Mouse (Mus musculus) urinary bladder, postnatal 0 days (tissue): ENCODE results near the gene Eif4a1. TPM values are rescaled to one million over a fixed set of nuclear protein-coding genes. Genes with fewer than 3 reads are reported as not detected.

Source experiments
- microRNA counts: library from miRNA; unstranded; fragments of <30 nt; microRNA quantifications from one replicate; lab custom pipeline; 2016
- microRNA-seq: library from miRNA; unstranded; fragments of <30 nt; microRNA quantifications from one replicate; pipeline ENCODE4, GENCODE M21; 2016
- polyA plus RNA-seq: library from polyadenylated mRNA; unstranded; fragments of >200 nt; fragmentation: Nextera tagmentation; extraction: Ambion mirVana; gene quantifications from 2 replicates; pipeline ENCODE4 v1.2.1, GENCODE M21; 2015

Gene Eif4a1
- polyA plus RNA-seq: 378 and 433 TPM in 2 replicates

DNA sequence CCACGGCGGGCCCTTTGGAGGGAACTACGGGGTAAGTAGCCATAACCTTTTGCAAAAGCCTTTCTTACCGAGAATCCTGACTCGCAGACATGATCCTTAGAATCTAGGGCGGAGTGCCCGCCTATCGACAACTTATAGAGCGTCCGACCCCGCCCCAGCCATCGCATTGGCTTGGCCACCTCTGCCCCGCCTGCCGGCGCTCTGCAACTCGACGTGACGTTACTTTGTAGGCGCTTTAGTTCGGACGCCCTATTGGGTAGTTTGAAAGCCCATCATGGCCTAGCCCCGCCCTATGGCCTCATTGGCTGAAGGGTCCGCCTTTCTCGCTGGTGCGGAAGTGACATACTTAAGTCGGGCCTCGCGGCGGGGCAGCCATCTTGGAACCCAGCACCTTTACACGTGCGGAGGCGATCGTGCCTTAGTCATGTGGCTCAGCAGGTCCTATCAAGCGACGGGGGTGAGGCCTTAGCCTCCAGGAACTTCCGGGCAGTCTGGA lies at the start of gene Eif4a1:
Gene Eif4a1 (minus strand): TSS at position 213 of the 496 bp plus-strand sequence.

DNA sequence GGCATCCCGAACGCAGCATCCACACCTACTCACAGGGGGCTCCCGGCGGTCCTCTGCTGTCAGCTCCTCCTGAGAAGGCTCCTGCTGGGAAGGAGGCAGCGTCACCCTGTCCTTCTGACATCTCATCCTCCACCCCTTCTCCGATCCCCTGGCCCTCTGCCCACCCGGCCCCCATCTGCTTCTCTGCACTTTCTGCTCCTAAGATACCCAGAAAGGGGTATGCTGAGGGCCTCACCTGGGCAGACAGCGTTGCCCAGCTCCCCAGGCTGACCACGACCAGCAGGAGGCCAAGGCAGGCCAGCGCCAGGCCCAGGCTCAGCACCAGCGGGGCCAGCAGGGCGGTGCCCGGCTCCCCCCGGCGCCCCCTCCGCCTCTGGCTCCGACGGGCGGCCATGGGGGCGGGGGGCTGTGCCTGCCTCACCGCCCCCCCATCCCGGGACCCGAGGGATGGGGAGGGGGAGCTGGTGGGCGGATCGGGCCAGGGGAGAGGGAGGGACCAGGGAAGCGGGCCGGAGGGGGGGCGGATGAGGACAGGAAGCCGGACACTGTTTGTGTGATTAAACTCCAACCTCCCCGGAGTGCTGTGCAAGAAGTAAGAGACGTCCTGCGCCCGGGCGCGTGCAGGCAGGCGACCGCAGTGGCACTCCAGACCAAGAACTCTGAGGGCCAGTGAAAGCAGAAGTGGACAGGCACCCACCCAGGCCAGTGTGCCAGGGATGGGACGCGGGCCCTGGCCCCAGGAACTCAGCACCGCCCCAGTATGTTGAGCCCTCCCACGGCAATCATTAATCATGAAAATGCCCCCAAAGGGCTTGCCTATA lies 23.3 kb upstream of the Eif4a1 start, which contains the start of the genes Tnfsf12 and Tnfsfm13:
Gene Tnfsf12 (minus strand): TSS at position 489 of the 821 bp plus-strand sequence.
Gene Tnfsfm13 (minus strand): TSS at position 738 of the 821 bp plus-strand sequence.

DNA sequence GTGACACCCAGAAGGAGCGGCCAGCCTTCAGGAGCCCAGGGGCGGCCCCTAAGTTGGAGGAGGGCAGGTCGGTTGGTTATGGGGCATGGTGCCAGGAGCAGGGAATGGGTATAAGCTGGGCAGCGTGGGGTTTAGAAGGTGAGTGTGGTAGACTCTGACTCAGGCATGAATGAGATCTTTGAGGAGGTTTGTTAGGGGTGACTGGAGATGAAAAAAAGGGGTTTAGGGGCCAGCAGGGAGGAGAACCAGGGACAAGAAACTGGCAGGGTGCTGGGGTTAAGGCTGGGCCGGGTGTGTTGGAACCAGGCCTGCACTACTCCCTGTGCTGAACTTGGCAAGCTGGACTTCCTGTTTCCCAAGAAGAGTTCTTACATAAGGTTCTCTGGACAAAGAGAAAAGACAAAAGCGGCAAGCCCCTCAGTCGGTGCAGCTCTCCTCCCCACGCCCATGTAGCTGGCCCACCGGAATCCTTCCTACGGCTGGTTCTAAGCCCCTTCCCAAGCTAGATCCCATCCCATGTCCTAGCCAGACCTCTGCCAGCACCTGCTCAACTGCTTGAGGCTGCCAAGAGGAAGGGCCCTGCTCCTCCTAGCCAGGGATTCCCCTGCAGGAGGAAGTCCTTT lies 13.4 kb upstream of the Eif4a1 start, which contains the start of gene Tnfsf13:
Gene Tnfsf13 (minus strand): TSS at position 259 of the 623 bp plus-strand sequence.

DNA sequence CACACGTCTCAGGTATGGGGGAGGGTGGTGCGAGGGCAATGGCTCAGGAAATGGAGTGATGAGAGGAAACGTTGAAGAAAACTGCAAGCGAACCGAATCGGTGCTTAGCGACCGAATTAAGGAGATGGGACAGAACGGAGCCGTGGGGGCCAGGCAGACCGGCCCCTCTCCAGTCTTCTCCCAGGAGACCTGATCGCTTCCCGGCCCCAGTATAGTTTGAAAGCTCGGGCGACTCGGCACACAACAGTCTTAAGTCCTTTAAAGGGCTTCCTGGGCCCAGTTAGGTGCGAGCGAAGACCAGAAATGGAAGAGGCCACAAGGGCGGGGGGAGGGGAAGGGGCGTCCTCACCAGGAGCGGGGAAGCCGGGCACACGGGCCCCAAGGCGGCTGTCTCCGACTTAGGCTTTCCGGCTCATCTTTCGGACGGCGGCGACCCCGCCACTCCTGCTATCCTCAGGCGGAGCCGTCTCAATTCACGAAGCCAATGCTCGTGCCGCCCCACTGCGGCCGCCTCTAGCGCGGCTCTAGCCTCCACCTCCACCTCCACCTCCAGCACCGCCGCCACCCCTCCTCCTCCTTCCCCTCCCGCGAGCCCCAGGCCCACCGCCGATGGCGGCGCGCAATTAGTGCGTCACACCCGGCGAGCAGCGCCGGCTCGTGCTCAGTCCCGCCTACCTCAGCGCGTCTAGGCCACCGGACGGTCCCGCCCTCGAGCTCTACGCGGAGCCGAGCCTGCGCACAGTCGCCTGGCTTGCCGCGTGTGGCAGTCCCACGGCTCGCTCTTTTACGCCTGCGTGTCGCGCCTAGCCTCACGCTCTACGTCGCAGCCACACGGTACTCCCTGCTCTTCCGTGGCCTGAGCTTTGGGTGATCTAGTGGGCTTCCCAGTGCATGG lies 9.3 kb upstream of the Eif4a1 start, which contains the start of gene Senp3:
Gene Senp3 (minus strand): TSS at position 771 of the 895 bp plus-strand sequence.

DNA sequence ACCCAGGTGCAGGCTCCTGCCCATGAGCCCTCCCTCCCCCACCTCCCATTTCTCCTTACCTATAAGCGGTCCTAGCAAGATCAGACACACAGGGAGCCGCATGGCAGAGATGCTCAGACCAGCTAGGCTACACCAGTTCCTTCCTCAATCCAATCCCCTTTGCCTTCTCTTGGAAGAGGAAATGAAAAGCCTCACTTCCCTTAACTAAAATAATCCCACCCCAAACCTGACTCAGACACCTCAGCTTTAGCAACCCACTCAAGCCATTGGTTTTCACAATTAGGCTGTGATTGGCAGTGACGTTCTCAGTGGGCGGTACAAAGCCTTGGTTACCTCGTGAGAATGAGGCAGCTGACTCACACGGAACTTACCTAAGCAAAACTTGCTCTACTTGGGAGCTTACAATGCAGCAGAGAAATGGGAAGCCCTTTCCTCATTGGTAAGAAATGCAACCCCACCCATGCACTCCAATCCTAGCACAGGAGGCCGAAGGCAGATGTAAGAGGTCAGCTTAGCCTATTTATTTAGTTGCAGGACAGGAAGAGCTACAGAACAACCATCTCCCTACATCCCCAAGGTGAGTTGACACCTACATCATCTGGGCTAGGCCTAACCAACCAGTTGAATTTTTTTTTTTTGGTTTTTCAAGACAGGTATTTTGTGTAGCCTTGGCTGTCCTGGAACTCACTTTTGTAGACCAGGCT lies 6.1 kb downstream of the Eif4a1 start, which contains the start of gene Cd68:
Gene Cd68 (minus strand): TSS at position 193 of the 704 bp plus-strand sequence.

DNA sequence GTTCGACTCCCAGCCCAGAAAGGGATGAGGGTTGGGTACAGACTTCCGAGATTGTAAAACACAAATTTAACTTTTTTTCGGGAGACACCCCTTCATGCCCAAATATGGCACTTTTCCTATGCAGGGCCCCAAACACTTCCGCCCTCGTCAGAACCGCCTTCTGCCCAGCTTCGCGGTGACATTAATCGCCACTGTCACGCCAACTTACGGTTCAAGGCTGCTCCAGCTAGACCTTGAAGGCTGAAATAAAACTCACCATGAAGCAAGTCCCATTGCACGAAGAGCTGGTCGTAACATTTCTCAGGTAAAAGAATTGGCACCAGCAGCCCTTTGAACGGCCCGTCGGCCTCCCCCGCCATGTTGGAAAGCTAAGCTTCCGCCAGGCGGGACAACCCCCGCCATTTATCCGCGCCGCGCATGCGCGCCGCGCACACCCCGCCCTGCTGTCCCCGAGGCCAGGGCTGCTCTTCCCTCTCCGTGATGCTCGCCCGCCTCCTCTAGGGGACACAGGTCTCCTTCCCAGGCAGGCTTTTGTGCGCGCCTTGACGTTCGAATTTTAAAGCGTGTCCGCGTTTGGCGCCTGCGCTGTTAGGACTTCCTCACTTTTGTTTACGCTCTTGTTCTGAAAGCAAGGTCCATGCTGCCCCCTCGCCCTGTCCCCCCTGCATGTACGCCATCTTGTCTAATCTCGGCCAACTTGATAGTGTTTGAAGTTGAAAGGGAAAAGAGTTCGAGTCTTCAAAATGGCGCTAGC lies 9.8 kb downstream of the Eif4a1 start, which contains the start of gene Mpdu1:
Gene Mpdu1 (minus strand): TSS at position 430 of the 754 bp plus-strand sequence.

DNA sequence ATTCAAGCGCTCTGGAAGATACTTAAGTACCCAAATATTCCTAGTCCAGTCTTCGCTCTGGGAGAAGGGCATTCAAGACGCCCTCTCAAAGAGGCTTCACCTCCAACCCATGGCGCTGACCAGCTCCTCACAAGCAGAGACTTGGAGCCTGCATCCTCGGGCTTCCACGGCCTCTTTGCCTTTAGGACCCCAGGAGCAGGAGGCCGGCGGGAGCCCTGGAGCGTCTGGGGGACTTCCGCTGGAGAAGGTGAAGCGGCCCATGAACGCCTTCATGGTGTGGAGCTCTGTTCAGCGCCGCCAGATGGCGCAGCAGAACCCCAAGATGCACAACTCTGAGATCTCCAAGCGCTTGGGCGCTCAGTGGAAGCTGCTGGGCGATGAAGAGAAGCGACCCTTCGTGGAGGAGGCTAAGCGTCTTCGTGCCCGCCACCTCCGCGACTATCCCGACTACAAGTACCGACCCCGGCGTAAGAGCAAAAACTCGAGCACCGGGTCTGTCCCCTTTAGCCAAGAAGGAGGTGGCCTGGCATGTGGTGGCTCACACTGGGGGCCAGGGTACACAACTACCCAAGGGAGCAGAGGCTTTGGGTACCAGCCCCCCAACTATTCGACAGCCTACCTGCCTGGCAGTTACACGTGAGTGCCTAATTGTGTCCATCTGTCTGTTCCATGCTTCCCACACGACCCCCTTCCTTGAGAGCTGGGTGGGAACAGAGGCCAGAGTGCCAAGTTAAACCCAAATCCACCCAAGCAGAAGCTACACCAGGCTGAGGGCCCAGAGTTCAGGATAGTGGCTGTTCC lies 16.8 kb downstream of the Eif4a1 start, which contains the start of gene Sox15:
Gene Sox15 (plus strand): TSS at position 51 of the 801 bp plus-strand sequence.

DNA sequence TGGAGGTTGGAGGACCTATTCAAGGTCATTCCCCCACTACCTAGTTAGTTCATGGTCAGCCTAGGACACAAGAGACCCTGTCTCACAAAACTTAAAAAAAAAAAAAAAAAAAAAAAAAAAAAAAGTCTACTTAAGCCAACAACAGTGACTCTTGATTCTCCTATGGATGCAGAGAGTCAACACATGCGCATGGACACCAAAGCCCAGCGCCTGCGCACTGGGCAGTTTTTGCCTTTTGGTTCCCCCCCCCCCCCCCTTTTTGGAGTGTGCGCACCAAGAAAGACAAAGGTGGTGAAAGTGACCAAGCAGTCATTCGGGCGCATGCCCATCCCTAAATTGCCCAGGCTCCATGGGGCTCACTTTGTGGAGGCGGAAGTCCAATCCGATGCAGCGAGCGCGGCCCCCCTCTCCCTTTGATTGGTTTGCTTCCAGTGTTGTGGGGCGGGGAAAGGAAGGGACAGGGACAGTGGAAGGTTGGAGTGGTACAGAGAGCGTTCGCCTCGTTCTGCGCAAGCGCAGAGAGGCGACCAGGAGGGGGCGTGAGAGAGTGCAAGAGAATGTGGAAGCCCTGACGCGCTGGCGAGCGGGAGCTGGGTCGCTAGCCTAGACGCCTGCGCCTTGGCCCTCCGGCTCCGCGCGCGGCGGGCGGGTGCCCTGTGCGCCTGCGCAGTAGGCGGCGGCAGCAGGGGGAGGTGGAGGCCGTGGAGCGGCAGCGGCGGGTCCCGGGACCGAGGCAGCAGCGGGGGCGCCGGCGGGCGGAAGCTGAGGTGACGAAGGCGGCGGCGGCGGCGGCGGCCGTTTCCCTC lies 39.7 kb downstream of the Eif4a1 start, which contains the start of gene Fxr2:
Gene Fxr2 (plus strand): TSS at position 707 of the 806 bp plus-strand sequence.

DNA sequence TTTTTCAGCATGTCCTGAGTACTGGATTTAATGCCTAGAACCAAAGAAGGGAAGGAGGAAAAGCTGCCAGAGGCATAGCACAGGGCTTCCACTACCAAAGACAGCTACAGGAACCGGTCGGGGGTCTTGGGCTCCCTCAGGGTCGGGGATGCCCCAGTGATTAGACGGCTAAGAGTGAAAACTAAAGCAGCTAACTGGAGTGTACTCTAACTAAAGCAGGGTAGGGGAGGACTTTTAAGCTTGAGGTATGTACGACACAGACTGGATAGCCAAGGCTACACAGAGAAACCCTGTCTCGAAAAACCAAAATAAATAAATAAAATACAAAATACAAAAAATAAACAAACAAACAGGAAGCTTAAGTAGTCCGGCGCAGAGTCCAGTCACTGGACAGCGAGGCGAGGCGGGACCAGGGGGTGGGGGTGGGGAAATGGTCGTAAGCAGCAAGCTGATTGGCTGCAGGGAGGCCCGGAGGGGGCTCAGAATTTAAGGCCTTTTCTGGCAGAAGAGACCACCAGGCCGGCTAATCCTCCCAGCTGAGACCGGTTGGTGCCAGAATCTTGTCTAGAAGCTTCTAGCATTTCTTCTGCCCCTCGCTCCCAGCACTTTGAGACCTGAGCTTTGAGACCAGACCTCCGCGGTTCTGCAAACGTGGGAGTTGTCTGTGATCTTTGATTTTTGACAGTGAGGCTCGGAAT lies 50.5 kb downstream of the Eif4a1 start, which contains the start of gene Sat2:
Gene Sat2 (plus strand): TSS at position 454 of the 698 bp plus-strand sequence.

DNA sequence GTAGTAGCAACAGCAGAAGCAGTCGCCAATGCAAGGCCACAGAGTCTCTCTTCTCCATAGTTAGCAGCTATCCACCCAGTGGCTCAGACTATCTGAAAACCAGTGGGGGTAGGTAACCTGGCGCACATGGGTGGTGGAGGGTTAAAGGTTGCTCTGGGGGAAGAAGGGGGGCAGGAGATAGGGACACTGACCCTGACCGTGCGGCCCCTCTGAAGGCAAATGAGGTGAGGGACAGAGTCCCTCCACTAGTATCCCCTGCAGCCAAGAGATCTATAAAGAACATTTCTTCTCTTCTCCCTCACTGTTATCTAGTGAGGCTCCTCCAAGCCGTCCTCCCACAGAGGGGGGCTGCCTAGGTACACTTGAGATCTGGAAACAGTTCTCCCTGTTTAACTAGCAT lies 54.4 kb downstream of the Eif4a1 start, which contains the start of gene Shbg:
Gene Shbg (minus strand): TSS at position 101 of the 400 bp plus-strand sequence.

MicroRNAs encoded within 50 kb of the gene (microRNA counts, 519-probe panel; counts per million panel counts)
- microRNA mmu-miR-1934 (lab: Ali Mortazavi, UCI): not detected
- microRNA mmu-miR-467f (lab: Ali Mortazavi, UCI): 3,529 counts per million, percentile 60 among the panel's probes with 10 or more counts

Small RNA genes lying within 50 kb of the gene (microRNA-seq; reads per million reads assigned to microRNA genes)
- gene Mir1934 (2.5 reads per million), gene Mir467f (not detected)

Other genes with a start within 250 kb of the Eif4a1 start
- 0.13 and 0.16 TPM in 2 replicates for gene Dnah2, start 123.3 kb downstream of the Eif4a1 start, polyA plus RNA-seq
- 3.4 and 3.7 TPM in 2 replicates for gene Efnb3, start 112.2 kb downstream of the Eif4a1 start, polyA plus RNA-seq
- 8.2 and 8.8 TPM in 2 replicates for gene Wrap53, start 92.2 kb downstream of the Eif4a1 start, polyA plus RNA-seq
- 44.4 and 46.3 TPM in 2 replicates for gene Trp53, start 92.1 kb downstream of the Eif4a1 start, polyA plus RNA-seq
- 13.2 and 14.4 TPM in 2 replicates for gene Atp1b2, start 66.5 kb downstream of the Eif4a1 start, polyA plus RNA-seq
- not detected in 2 replicates for gene Shbg, start 54.5 kb downstream of the Eif4a1 start, polyA plus RNA-seq
- gene Sat2, start 50.4 kb downstream of the Eif4a1 start, polyA plus RNA-seq: 19.2 and 22.9 TPM in 2 replicates
- 12.5 and 13.6 TPM in 2 replicates for gene Fxr2, start 39.4 kb downstream of the Eif4a1 start, polyA plus RNA-seq
- gene Sox15, start 17.1 kb downstream of the Eif4a1 start, polyA plus RNA-seq: 3.2 and 7.1 TPM in 2 replicates
- 33.5 and 41.2 TPM in 2 replicates for gene Mpdu1, start 9.8 kb downstream of the Eif4a1 start, polyA plus RNA-seq
- 27.9 and 48.1 TPM in 2 replicates for gene Cd68, start 6.3 kb downstream of the Eif4a1 start, polyA plus RNA-seq
- 46.3 and 49.8 TPM in 2 replicates for gene Senp3, start 9.7 kb upstream of the Eif4a1 start, polyA plus RNA-seq
- 0.47 and 0.62 TPM in 2 replicates for gene Tnfsf13, start 13.4 kb upstream of the Eif4a1 start, polyA plus RNA-seq
- 17.2 and 17.8 TPM in 2 replicates for gene Tnfsf12, start 23.4 kb upstream of the Eif4a1 start, polyA plus RNA-seq
- 4.7 and 5.4 TPM in 2 replicates for gene Tnfsfm13, start 23.7 kb upstream of the Eif4a1 start, polyA plus RNA-seq
- gene Polr2a, start 86.2 kb upstream of the Eif4a1 start, polyA plus RNA-seq: 9.3 and 10.3 TPM in 2 replicates
- not detected in 2 replicates for gene Slc35g3, start 89.5 kb upstream of the Eif4a1 start, polyA plus RNA-seq
- gene Zbtb4, start 93.5 kb upstream of the Eif4a1 start, polyA plus RNA-seq: 3.9 and 4.3 TPM in 2 replicates
- 5.9 and 6.9 TPM in 2 replicates for gene Chrnb1, start 123.5 kb upstream of the Eif4a1 start, polyA plus RNA-seq
- 0.78 and 0.86 TPM in 2 replicates for gene Fgf11, start 129.4 kb upstream of the Eif4a1 start, polyA plus RNA-seq
- 13.7 TPM in 2 replicates for gene Tmem102, start 133.2 kb upstream of the Eif4a1 start, polyA plus RNA-seq
- not detected in 2 replicates for gene Gm39566, start 142.9 kb upstream of the Eif4a1 start, polyA plus RNA-seq
- not detected in 2 replicates for gene Spem2, start 146.0 kb upstream of the Eif4a1 start, polyA plus RNA-seq
- 0.25 TPM in 1 of 2 replicates, not detected in the other for gene Spem1, start 149.8 kb upstream of the Eif4a1 start, polyA plus RNA-seq
- 3.0 and 3.5 TPM in 2 replicates for gene Nlgn2, start 165.4 kb upstream of the Eif4a1 start, polyA plus RNA-seq
- 421 and 430 TPM in 2 replicates for gene Tmem256, start 166.1 kb upstream of the Eif4a1 start, polyA plus RNA-seq
- 94.6 and 111 TPM in 2 replicates for gene Plscr3, start 174.0 kb upstream of the Eif4a1 start, polyA plus RNA-seq
- 6.2 and 6.4 TPM in 2 replicates for gene Tnk1, start 186.3 kb upstream of the Eif4a1 start, polyA plus RNA-seq
- not detected in 2 replicates for gene Tmem95, start 205.6 kb upstream of the Eif4a1 start, polyA plus RNA-seq
- 9.2 and 10.3 TPM in 2 replicates for gene Kctd11, start 209.0 kb upstream of the Eif4a1 start, polyA plus RNA-seq
- 0.14 and 0.47 TPM in 2 replicates for gene Acap1, start 223.1 kb upstream of the Eif4a1 start, polyA plus RNA-seq
- gene 2810408A11Rik, start 228.6 kb upstream of the Eif4a1 start, polyA plus RNA-seq: 2.4 and 2.8 TPM in 2 replicates
- 3.3 and 4.0 TPM in 2 replicates for gene Neurl4, start 228.6 kb upstream of the Eif4a1 start, polyA plus RNA-seq
- 40.4 and 40.8 TPM in 2 replicates for gene Gps2, start 241.5 kb upstream of the Eif4a1 start, polyA plus RNA-seq
- 1,055 and 1,123 TPM in 2 replicates for gene Eif5a, start 249.5 kb upstream of the Eif4a1 start, polyA plus RNA-seq